Mouse (Mus musculus) ES-Bruce4 (cell line): ENCODE measurements around the gene Cfdp1.

Source experiments
- CTCF ChIP-seq: IDR thresholded peaks from one replicate; pipeline ENCODE4 v1.8.1; 2011; ENCODE audit warnings: low read depth, low read length
- EP300 ChIP-seq: IDR thresholded peaks from 2 replicates; pipeline ENCODE4 v1.6.1; 2011; ENCODE audit warnings: low read depth, low read length; ENCODE audit not compliant: insufficient read depth

- no peak for TF ChIP-seq CTCF
- no peak for TF ChIP-seq EP300
Measured at GRCm38 (mm10) chr8:111748766-111749165, 105.3 kb downstream of the Cfdp1 start.
